Mouse (Mus musculus) kidney, adult 8-10 months (tissue): ENCODE data around the gene Ift81.

Experiments
- DNase-seq, 2 experiments: peaks; one replicate each; pipeline ENCODE4 v3.0.0; 2022

The Ift81 gene

DNA sequence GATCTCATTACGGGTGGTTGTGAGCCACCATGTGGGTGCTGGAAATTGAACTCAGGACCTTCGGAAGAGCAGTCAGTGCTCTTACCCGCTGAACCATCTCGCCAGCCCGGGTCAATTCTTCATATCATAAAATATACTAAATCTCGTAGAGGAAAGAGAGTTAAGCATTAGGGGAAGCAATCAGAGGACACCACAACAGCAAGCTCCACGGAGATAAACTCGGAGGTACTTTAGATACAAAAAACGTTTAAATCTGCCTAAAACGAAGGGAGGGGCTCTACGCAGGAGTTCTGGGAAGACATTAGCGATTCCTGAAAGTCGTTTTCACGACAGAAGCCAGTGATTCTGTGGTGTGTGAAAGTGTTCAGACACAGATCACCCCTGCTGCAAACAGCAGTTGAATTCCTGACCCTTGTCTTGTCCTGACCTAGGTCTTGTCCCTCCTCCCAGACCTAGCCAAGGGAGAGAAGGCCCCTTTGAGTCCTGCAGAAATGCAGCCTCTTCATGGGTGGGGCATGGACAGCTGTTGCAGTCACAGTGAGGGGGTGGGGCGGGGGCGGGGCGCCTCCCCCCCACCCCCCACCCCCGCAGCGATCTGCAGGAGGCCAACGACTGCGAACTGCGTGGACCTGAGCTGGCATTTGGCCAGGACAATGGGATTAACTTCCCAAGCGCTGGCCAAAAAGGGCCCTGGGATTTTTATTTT is 100.7 kb downstream of the Ift81 start:
- peak in 1 of 2 experiments; percentile 38 for DNase-seq

- DNase-seq, result peak in 1 of 2 experiments; percentile 59
Measured at GRCm38 (mm10) chr5:122512011-122512410, 102.3 kb downstream of the Ift81 start.

DNA sequence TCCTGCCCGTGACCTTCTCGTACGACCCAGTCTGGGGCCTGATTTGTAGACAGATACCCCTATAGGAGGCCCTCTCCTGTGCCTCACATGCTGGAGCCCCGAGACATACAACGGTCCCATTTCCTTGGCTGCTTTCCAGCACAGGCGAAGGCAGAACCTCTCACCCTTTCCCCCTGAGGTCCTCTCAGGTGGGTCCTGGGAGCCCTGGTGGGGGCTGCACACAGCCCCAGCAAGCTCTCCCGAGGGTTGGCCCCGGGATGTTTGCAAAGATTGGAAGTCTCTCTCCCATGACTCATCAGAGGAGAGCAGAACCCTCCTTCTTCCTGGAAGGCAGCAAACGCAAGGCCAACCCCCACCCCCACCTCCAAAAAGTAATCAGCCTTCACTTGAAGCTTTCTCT is 102.9 kb downstream of the Ift81 start:
- no peak for DNase-seq

DNA sequence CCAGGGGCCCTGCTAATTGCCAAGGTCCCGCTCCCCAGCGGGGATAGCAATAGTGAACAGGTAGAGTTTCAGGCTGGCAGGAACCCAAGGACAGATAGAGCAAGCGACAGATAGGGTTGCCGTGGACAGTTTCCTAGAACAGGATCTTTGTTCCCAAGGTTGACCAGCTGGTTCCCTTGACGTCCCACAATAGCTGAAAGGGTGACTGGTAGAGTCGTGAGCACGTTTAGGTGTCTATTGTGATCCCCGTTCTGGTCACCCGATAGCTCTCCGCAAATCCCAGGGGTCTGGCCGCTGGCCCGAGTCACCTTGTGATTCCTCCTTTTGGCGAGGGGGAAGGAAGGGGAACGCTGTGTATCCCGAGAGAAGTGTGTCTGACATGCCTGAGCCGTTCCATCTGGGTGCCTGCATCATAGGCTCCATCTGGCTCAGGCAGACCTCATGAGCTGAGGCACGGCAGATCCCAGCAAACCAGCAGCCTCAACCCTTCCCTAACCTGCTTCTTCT is 103.6 kb downstream of the Ift81 start:
- no peak for DNase-seq

GRCm38 (mm10) chr5:122509608-122510007 is 104.7 kb downstream of the Ift81 start:
- no peak for DNase-seq

DNA sequence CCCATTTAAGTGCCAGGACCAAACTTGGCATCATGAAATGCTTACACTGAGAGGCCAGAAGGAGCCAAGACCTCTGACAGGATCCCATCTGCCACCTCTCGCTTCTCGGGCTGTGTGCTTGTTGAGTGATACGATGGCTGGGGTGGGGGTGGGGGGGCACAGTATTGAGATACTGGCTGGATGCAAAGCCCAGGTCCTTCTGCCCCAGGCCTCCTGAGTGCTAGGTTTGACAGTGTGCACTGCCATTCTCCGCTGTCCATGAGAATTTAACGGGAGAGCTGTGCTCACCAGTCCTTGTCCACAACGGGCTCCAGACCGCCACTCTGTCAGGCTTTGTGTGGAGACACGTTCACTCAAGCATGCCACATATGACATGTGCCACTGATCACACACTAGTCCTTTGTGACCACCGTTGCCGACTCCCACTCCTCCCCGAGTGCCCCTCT is 105.4 kb downstream of the Ift81 start:
- DNase-seq, result no peak

DNA sequence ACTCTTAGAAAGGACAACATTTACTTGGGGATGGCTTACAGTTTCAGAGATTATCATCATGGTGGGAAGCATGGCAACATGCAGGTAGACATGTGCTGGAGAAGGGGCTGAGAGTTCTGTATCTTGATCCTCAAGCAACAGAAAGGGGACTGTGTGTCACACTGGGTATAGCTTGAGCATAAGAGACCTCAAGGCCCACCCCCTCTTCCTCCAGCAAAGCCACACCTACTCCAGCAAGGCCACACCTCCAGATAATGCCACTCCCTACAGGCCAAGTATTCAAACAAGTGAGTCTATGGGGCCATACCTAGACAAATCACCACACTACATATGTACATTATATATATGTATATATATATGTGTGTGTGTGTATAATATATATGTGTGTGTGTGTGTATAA is 106.9 kb downstream of the Ift81 start:
- no peak for DNase-seq

- no peak for DNase-seq
Measured at GRCm38 (mm10) chr5:122506462-122506861, 107.9 kb downstream of the Ift81 start.

GRCm38 (mm10) chr5:122505554-122505953 is 108.8 kb downstream of the Ift81 start:
- no peak for DNase-seq

- DNase-seq, result no peak
Measured at GRCm38 (mm10) chr5:122503760-122504119, 110.6 kb downstream of the Ift81 start.

DNA sequence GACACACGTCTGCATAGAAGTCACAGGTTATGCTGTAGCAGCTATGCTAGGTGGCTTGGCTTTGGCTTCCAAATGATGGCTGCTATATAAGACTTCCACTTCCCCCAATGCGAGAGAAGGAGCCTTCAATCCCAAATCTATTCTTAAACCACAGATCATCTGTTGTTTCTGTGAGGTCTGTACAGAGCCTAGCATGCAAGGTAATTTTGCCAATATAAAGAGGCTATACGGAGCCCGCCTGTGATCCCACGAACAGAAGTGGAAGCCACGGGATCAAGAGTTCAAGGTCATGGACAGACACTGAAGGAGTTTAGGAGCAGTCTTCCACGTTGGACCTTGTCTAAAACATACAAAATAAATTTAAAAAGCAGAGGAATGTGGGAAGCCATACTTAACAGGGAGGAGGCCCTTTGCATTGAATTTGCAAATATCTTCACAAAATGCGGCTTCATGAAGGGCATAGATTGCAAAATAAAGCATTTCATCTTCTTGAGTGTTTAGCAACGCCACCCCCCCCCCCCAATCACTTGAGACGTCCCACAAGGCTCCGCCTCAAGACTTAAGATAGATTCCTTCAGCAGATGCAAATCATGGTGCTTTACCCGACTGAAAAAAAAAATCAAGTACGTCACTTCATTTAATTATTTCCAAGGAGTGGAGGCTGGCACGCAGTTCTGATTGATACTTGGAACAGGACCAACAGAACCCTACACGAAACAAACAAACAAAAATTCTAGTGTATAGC is 111.1 kb downstream of the Ift81 start:
- no peak for DNase-seq

- DNase-seq, result peak; percentile 88 to 89
Measured at GRCm38 (mm10) chr5:122502077-122502941, 112.0 kb downstream of the Ift81 start, which contains the start of gene Atp2a2. TSS of gene Atp2a2 (minus strand) at chr5:122502225.

- peak in 1 of 2 experiments; percentile 50 for DNase-seq
Measured at GRCm38 (mm10) chr5:122501101-122502076, 112.9 kb downstream of the Ift81 start.

- DNase-seq, result no peak
Measured at GRCm38 (mm10) chr5:122500563-122500962, 113.8 kb downstream of the Ift81 start.
